Mouse (Mus musculus) heart, adult 8-10 months (tissue): ENCODE measurements at regions not wholly inside any gene's neighbourhood (a gene's known extent, or its start where the extent isn't known, plus 50 kb on each side); places are given as distances from the start of the nearest gene placed in this dataset.
A peak's percentile ranks its signal among the peaks of the same experiment; 100 is the strongest.

Experiments
- DNase-seq: peaks from one replicate; pipeline ENCODE4 v3.0.0; 2022; ENCODE audit warnings: low spot score

DNA sequence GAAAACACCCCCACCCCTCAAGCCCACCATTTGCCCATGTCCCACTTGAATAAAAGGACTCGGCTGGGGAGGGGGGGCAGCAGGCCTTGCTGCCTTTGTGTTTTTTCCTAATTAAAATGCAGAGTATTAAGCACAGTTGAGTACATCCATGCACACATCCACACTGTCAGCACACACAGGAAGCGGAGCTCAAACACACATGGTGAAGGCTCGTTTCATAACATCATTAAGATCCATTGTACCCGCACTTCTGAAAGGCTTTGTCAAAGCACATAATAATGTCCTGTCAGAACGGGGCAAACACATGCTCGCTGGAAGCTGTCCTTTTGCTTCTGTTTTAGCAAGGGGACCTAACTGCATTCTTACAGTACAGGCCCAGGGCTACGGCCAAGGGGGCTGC is 75.3 kb upstream of the Arhgap21 start:
- no peak for DNase-seq

GRCm38 (mm10) chr2:21043302-21043701 is 74.6 kb upstream of the Arhgap21 start:
- DNase-seq, result no peak

- peak; percentile 40 for DNase-seq
Observed at GRCm38 (mm10) chr2:21037607-21038006, 68.9 kb upstream of the Arhgap21 start.

- DNase-seq, result peak; percentile 72
Observed at GRCm38 (mm10) chr2:21037181-21037580, 68.5 kb upstream of the Arhgap21 start.

DNA sequence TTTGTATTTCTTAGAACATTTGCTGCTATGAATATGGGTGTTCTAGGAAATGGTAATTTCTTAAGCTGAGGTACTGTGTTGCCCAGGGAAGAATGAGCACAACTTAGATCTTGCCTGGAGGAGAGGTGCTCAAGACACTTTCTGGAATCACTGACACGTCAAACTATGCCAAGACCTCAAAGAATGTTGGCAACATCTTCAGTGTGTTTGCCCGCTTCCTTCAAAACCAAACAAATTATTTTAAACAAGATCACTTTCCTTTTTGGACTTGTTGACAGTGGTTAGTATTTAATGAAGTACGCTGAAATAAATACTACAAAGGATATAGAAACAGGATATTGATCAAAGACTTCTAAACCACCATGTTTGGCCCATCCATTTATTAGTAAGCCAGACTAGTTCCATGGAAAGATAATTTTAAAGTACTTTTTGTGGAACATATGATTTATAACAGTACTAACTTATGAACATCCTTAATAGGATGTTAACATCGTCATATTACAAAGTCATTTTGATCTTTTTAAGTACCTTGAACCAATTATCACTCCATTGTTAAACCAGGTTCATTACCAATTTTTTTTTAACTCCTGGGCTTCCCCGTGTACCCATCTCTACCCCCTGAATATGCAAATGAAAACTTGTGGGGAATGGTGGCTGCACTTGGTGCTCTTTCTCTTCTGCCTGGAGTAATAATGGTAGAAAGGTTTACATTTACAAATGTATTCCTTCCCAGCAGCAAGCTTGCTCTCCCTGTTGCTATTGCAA is 67.4 kb upstream of the Arhgap21 start:
- DNase-seq, result no peak

GRCm38 (mm10) chr2:21034651-21035050 is 66.0 kb upstream of the Arhgap21 start:
- DNase-seq, result no peak

- DNase-seq, result no peak
Observed at GRCm38 (mm10) chr2:21030650-21031049, 62.0 kb upstream of the Arhgap21 start.

- no peak for DNase-seq
Observed at GRCm38 (mm10) chr2:21029391-21030010, 60.8 kb upstream of the Arhgap21 start.

- DNase-seq, result peak; percentile 67
Observed at GRCm38 (mm10) chr2:21028605-21029004, 59.9 kb upstream of the Arhgap21 start.

GRCm38 (mm10) chr2:21018535-21018934 is 49.9 kb upstream of the Arhgap21 start:
- DNase-seq, result no peak
